Mouse (Mus musculus) C2C12 (cell line): ENCODE data around the gene Cradd. TPM values are rescaled to one million over a fixed set of nuclear protein-coding genes. Genes with fewer than 3 reads are reported as not detected.

Experiments
- H3K27me3 ChIP-seq: one replicate; pipeline ENCODE4 v1.6.1; 2011; ENCODE audit not compliant: control insufficient read depth, insufficient read depth, insufficient read length
- H3K36me3 ChIP-seq: one replicate; pipeline ENCODE4 v1.6.1; 2011; ENCODE audit not compliant: control insufficient read depth, insufficient read depth
- H3K4me3 ChIP-seq: one replicate; pipeline ENCODE4 v1.5.1; 2011; ENCODE audit warnings: mild to moderate bottlenecking, control low read depth; ENCODE audit not compliant: poor library complexity, insufficient read depth, severe bottlenecking
- H3K79me2 ChIP-seq: one replicate; pipeline ENCODE4 v1.6.1; 2011; ENCODE audit not compliant: control insufficient read depth, insufficient read depth
- H3K79me3 ChIP-seq: one replicate; pipeline ENCODE4 v1.6.1; 2011; ENCODE audit warnings: low read depth, control low read depth
- H3ac ChIP-seq: one replicate; pipeline ENCODE3; 2011; ENCODE audit warnings: low read depth; ENCODE audit not compliant: control insufficient read depth, insufficient read length
- CEBPB ChIP-seq: IDR thresholded peaks from one replicate; pipeline ENCODE4 v1.6.1; 2011; ENCODE audit warnings: low read depth, mild to moderate bottlenecking, control low read depth, moderate library complexity
- CTCF ChIP-seq: IDR thresholded peaks from one replicate; pipeline ENCODE4 v1.5.1; 2011; ENCODE audit not compliant: control insufficient read depth, insufficient read depth, insufficient read length
- FOSL1 ChIP-seq: IDR thresholded peaks from one replicate; pipeline ENCODE4 v1.8.0; 2011; ENCODE audit warnings: mild to moderate bottlenecking, low read length; ENCODE audit not compliant: poor library complexity, insufficient read depth, severe bottlenecking
- MAX ChIP-seq: IDR thresholded peaks from one replicate; pipeline ENCODE4 v1.6.1; 2011; ENCODE audit warnings: mild to moderate bottlenecking, control low read depth
- MYOD1 ChIP-seq: IDR thresholded peaks from one replicate; pipeline ENCODE4 v1.6.1; 2011; ENCODE audit warnings: low read depth; ENCODE audit not compliant: control insufficient read depth, insufficient read length
- MYOG ChIP-seq: IDR thresholded peaks from one replicate; pipeline ENCODE4 v1.6.1; 2011; ENCODE audit not compliant: control insufficient read depth, insufficient read length; ENCODE audit errors: extremely low read depth
- USF1 ChIP-seq: IDR thresholded peaks from one replicate; pipeline ENCODE4 v1.6.1; 2011; ENCODE audit warnings: low read depth, mild to moderate bottlenecking, control low read depth, moderate library complexity
- polyA plus RNA-seq: library from polyadenylated mRNA; unstranded; fragments of >200 nt; fragmentation: generic; extraction: Trizol; gene quantifications from one replicate; pipeline ENCODE4 v1.2.1, GENCODE M21; 2012; ENCODE audit warnings: missing spikeins

Gene Cradd
- polyA plus RNA-seq, 1 experiment, result 4.5 TPM

GRCm38 (mm10) chr10:95367661-95368089 lies 43.7 kb upstream of the Cradd start:
- no peaks in the 10 kb centered on the region for H3K79me2 ChIP-seq
- H3K4me3 ChIP-seq, result no peak overlapping the region
- H3K36me3 ChIP-seq, result no peaks in the 10 kb centered on the region
- H3ac ChIP-seq, result no peak overlapping the region
- TF ChIP-seq FOSL1, result no peak
- TF ChIP-seq USF1, result no peak
- no peak for TF ChIP-seq MYOD1
- no peak for TF ChIP-seq MAX
- TF ChIP-seq MYOG, result no peak
- no peaks in the 10 kb centered on the region for H3K27me3 ChIP-seq
- H3K79me3 ChIP-seq, result no peaks in the 10 kb centered on the region

GRCm38 (mm10) chr10:95367241-95367640 lies 43.3 kb upstream of the Cradd start:
- H3K79me3 ChIP-seq, result no peaks in the 10 kb centered on the region
- no peaks in the 10 kb centered on the region for H3K36me3 ChIP-seq
- no peaks in the 10 kb centered on the region for H3K27me3 ChIP-seq
- TF ChIP-seq CEBPB (no peak), MYOG (no peak), CTCF (no peak), FOSL1 (no peak), MAX (no peak), MYOD1 (no peak), USF1 (no peak)
- H3K79me2 ChIP-seq, result no peaks in the 10 kb centered on the region
- no peak overlapping the region for H3K4me3 ChIP-seq
- no peak overlapping the region for H3ac ChIP-seq

GRCm38 (mm10) chr10:95362326-95362725 lies 38.4 kb upstream of the Cradd start:
- Histone ChIP-seq H3ac (no peak overlapping the region), H3K36me3 (no peaks in the 10 kb centered on the region), H3K27me3 (no peaks in the 10 kb centered on the region), H3K4me3 (no peak overlapping the region), H3K79me2 (no peaks in the 10 kb centered on the region), H3K79me3 (no peaks in the 10 kb centered on the region)
- TF ChIP-seq CTCF (no peak), MYOD1 (no peak), CEBPB (no peak), MAX (no peak), FOSL1 (no peak), USF1 (no peak), MYOG (no peak)

- no peak overlapping the region for H3K4me3 ChIP-seq
- H3K36me3 ChIP-seq, result no peaks in the 10 kb centered on the region
- H3ac ChIP-seq, result no peak overlapping the region
- no peaks in the 10 kb centered on the region for H3K79me3 ChIP-seq
- no peaks in the 10 kb centered on the region for H3K27me3 ChIP-seq
- H3K79me2 ChIP-seq, result no peaks in the 10 kb centered on the region
- TF ChIP-seq CTCF (no peak), MYOD1 (no peak), CEBPB (no peak), MYOG (no peak), MAX (no peak)
These were observed 37.4 kb upstream of the Cradd start for GRCm38 (mm10) chr10:95361260-95361841.

- H3K4me3 ChIP-seq, result no peak overlapping the region
- H3K79me3 ChIP-seq, result no peaks in the 10 kb centered on the region
- no peak overlapping the region for H3ac ChIP-seq
- H3K27me3 ChIP-seq, result no peaks in the 10 kb centered on the region
- no peaks in the 10 kb centered on the region for H3K79me2 ChIP-seq
- H3K36me3 ChIP-seq, result no peaks in the 10 kb centered on the region
- TF ChIP-seq FOSL1, result no peak
- peak; percentile 48 for TF ChIP-seq MYOD1
These were observed 36.1 kb upstream of the Cradd start for GRCm38 (mm10) chr10:95360048-95360447.

- Histone ChIP-seq H3K79me3 (no peaks in the 10 kb centered on the region), H3K79me2 (no peaks in the 10 kb centered on the region), H3K27me3 (no peaks in the 10 kb centered on the region), H3K36me3 (no peaks in the 10 kb centered on the region), H3K4me3 (no peak overlapping the region), H3ac (no peak overlapping the region)
- TF ChIP-seq CEBPB, result no peak
- TF ChIP-seq CTCF, result no peak
These were observed 33.8 kb upstream of the Cradd start for GRCm38 (mm10) chr10:95357721-95358120.
